ENCODE assay signal across 20 mouse cellular contexts in genomic region chr2:93354621-93355020, GRCm38 (mm10). TPM values are rescaled to one million over a fixed set of nuclear protein-coding genes. Genes with fewer than 3 reads are reported as not detected.
A peak's percentile ranks its signal among the peaks of the same experiment; 100 is the strongest.
DNase-seq lines count a peak whose midpoint lies in the region; ATAC-seq and TF ChIP-seq lines count a peak whose summit lies in the region.
"Had no signal": no experiment of that assay in that cellular context is flagged by ENCODE, and none has a peak within 500 bp of the region (broad histone marks: within the 10 kb centered on the region; RNA-seq: fewer than 3 reads in every experiment).

No protein-coding gene starts in this region.

- intact Hi-C loops in heart, postnatal 25 days (cut with DNase I), result no loop called here
- intact Hi-C loops in left cerebral cortex, postnatal 25 days (cut with DNase I), result no loop called here

- no peaks in the 10 kb centered on the region for H3K36me3 ChIP-seq in heart, embryonic 13.5 days
- H3K36me3 ChIP-seq in liver, postnatal 0 days (replicated peaks; ENCODE audit: insufficient read depth, low read length), result no peaks in the 10 kb centered on the region
- H3K36me3 ChIP-seq in liver, embryonic 13.5 days, result no peaks in the 10 kb centered on the region
- H3K36me3 ChIP-seq: embryonic facial prominence, embryonic 15.5 days; forebrain, embryonic 12.5 days had no signal

- H3K9me3 ChIP-seq in heart, embryonic 13.5 days, result no peaks in the 10 kb centered on the region
- no peaks in the 10 kb centered on the region for H3K9me3 ChIP-seq in liver, postnatal 0 days (ENCODE audit: low read length)
- no peaks in the 10 kb centered on the region for H3K9me3 ChIP-seq in liver, embryonic 13.5 days (replicated peaks)
- H3K9me3 ChIP-seq: embryonic facial prominence, embryonic 15.5 days; forebrain, embryonic 12.5 days had no signal

- H3K27ac ChIP-seq in heart, embryonic 13.5 days (replicated peaks), result peak overlapping the region; percentile 85
- no peak overlapping the region for H3K27ac ChIP-seq in liver, postnatal 0 days (ENCODE audit: low read depth)
- peak overlapping the region; percentile 93 for H3K27ac ChIP-seq in liver, embryonic 13.5 days
- H3K27ac ChIP-seq: embryonic facial prominence, embryonic 15.5 days; forebrain, embryonic 12.5 days; hindbrain, embryonic 14.5 days; macrophage had no signal

- no peak for ATAC-seq in heart, embryonic 13.5 days (ENCODE audit: extremely low read depth, insufficient number of reproducible peaks, low FRiP score, low TSS enrichment)
- no peak for ATAC-seq in liver, postnatal 0 days
- no peak for ATAC-seq in liver, embryonic 13.5 days (ENCODE audit: low read depth)

- WGBS in heart, embryonic 13.5 days, result 74% methylated on average over 1 of the region's 1 CpGs
- 54% methylated on average over 1 of the region's 1 CpGs for WGBS in liver, postnatal 0 days (ENCODE audit: insufficient replicate concordance)
- WGBS in liver, embryonic 13.5 days (ENCODE audit: insufficient replicate concordance), result 36% methylated on average over 1 of the region's 1 CpGs

- DNase-seq in heart, postnatal 25 days (ENCODE audit: low spot score), result no peak
- peak; percentile 51 for DNase-seq in liver
- no peak for DNase-seq in liver, postnatal 0 days
- DNase-seq in Muller cell, postnatal 12 days (ENCODE audit: inconsistent ontology term), result peak; percentile 59
- no peak for DNase-seq in liver, embryonic 13.5 days
- no peak for DNase-seq in MN1 (ENCODE audit: low spot score)
- no peak for DNase-seq in left cerebral cortex, postnatal 25 days (ENCODE audit: low spot score in 2 of 2)
- DNase-seq: cerebellum, adult 9-11 months; gastrocnemius, postnatal 10 days; kidney, adult 18-20 months; layer of hippocampus, postnatal 36 days; right cerebral cortex, postnatal 4 days; thymus, postnatal 25 days had no signal

- H3K4me3 ChIP-seq in heart, embryonic 13.5 days, result no peak overlapping the region
- no peak overlapping the region for H3K4me3 ChIP-seq in liver, postnatal 0 days (ENCODE audit: low read depth, low read length)
- no peak overlapping the region for H3K4me3 ChIP-seq in liver, embryonic 13.5 days (replicated peaks)
- H3K4me3 ChIP-seq: embryonic facial prominence, embryonic 15.5 days; forebrain, embryonic 12.5 days had no signal

- H3K4me1 ChIP-seq in heart, embryonic 13.5 days, result peaks cover 55% of the 10 kb centered on the region
- peaks cover 14% of the 10 kb centered on the region for H3K4me1 ChIP-seq in liver, postnatal 0 days (ENCODE audit: insufficient read depth)
- H3K4me1 ChIP-seq in liver, embryonic 13.5 days (replicated peaks), result peaks cover 91% of the 10 kb centered on the region
- H3K4me1 ChIP-seq: embryonic facial prominence, embryonic 15.5 days had no signal

- TF ChIP-seq EP300 in liver, postnatal 0 days (IDR thresholded peaks at IDR 0.05; ENCODE audit: low read depth), result no peak

- no peaks in the 10 kb centered on the region; the same call in 1 of the 2 replicates for H3K27me3 ChIP-seq in heart, embryonic 13.5 days (replicated peaks)
- H3K27me3 ChIP-seq in liver, postnatal 0 days (ENCODE audit: insufficient read depth, low read length), result no peaks in the 10 kb centered on the region
- H3K27me3 ChIP-seq in liver, embryonic 13.5 days, result no peaks in the 10 kb centered on the region
- H3K27me3 ChIP-seq: embryonic facial prominence, embryonic 15.5 days had no signal

- no peak overlapping the region for H3K9ac ChIP-seq in heart, embryonic 13.5 days
- no peak overlapping the region for H3K9ac ChIP-seq in liver, postnatal 0 days (replicated peaks)
- H3K9ac ChIP-seq in liver, embryonic 13.5 days, result peak overlapping the region; percentile 80
- H3K9ac ChIP-seq: embryonic facial prominence, embryonic 15.5 days; forebrain, embryonic 12.5 days; hindbrain, embryonic 14.5 days had no signal

- no peak overlapping the region for H3K4me2 ChIP-seq in heart, embryonic 13.5 days
- no peak overlapping the region for H3K4me2 ChIP-seq in liver, postnatal 0 days (ENCODE audit: low read depth, low read length)
- peak overlapping the region; percentile 78 for H3K4me2 ChIP-seq in liver, embryonic 13.5 days
- H3K4me2 ChIP-seq: embryonic facial prominence, embryonic 15.5 days; forebrain, embryonic 12.5 days; hindbrain, embryonic 14.5 days; midbrain, embryonic 11.5 days had no signal

- no peak for TF ChIP-seq CTCF in liver, postnatal 0 days (IDR thresholded peaks at IDR 0.05; ENCODE audit: low read depth)

RNA-seq across cellular contexts. Expression of gene Tspan18, which starts 20.3 kb away (rescaled TPM):
- polyA plus RNA-seq in heart, embryonic 13.5 days (2015; fragmentation: Nextera tagmentation; extraction: Ambion mirVana), result 41.7 and 43.2 TPM in 2 replicates
- total RNA-seq in heart, postnatal 25 days (2021), result 10 to 100 TPM; 15.6 to 18.9 TPM
- 2.6 and 2.8 TPM in 2 replicates for polyA plus RNA-seq in liver, postnatal 0 days (2015; fragmentation: Nextera tagmentation; extraction: Ambion mirVana)
- 3.7 and 3.9 TPM in 2 replicates for polyA plus RNA-seq in liver, embryonic 13.5 days (2015; fragmentation: Nextera tagmentation; extraction: Ambion mirVana)
- 1 to 10 TPM; 1.9 to 2.2 TPM for total RNA-seq in left cerebral cortex, postnatal 25 days (2021)
- total RNA-seq: monocyte, adult 5-6 weeks had no signal

Comparison
In these comparisons a context has a peak if more than half of its experiments do, and no peak if none do; other contexts are left out.
1. DNase-seq: peak in liver (single experiment) and Muller cell, postnatal 12 days (single experiment); none in heart, postnatal 25 days (single experiment), liver, postnatal 0 days (single experiment), liver, embryonic 13.5 days (single experiment), MN1 (single experiment) and left cerebral cortex, postnatal 25 days (0 of 2).